Mouse (Mus musculus): ENCODE measurements around the gene Krtap5-3. TPM values are rescaled to one million over a fixed set of nuclear protein-coding genes. Genes with fewer than 3 reads are reported as not detected.
"Not testable (repeated sequence)": the region's sequence is repeated elsewhere in the genome, so short reads cannot be mapped to it uniquely, and the experiment has no call there.

Krtap5-3 gene
- polyA plus RNA-seq (2016; fragmentation: Nextera tagmentation; extraction: Ambion mirVana) = not detected in 2 replicates

GRCm38 (mm10) chr7:142201064-142201463 is at the start of gene Krtap5-3:
Gene Krtap5-3, plus strand, starts transcription at chr7:142201364.
- H3K9me3 ChIP-seq (replicated peaks) = no peaks in the 10 kb centered on the region
- DNase-seq (ENCODE audit: low spot score) = no peak
- WGBS = 75% methylated on average over 1 of the region's 1 CpGs
- H3K27me3 ChIP-seq (ENCODE audit: low read depth, poor library complexity, severe bottlenecking) = no peaks in the 10 kb centered on the region
- H3K4me1 ChIP-seq = no peaks in the 10 kb centered on the region
- no peaks in the 10 kb centered on the region for H3K36me3 ChIP-seq
- H3K4me3 ChIP-seq = no peak within 1 kb of the TSS
- no peak within 1 kb of the TSS for H3K27ac ChIP-seq (replicated peaks)

- no peaks in the 10 kb centered on the region for H3K36me3 ChIP-seq
- H3K4me3 ChIP-seq = no peak overlapping the region
- H3K27me3 ChIP-seq (ENCODE audit: low read depth, poor library complexity, severe bottlenecking) = no peaks in the 10 kb centered on the region
- WGBS = 89% methylated on average over 4 of the region's 4 CpGs
- no peak for DNase-seq (ENCODE audit: low spot score)
- H3K27ac ChIP-seq (replicated peaks) = no peak overlapping the region
- no peaks in the 10 kb centered on the region for H3K4me1 ChIP-seq
- no peaks in the 10 kb centered on the region for H3K9me3 ChIP-seq (replicated peaks)
These were observed 49.0 kb upstream of the Krtap5-3 start for GRCm38 (mm10) chr7:142152191-142152590.

GRCm38 (mm10) chr7:142155308-142155707 is 45.9 kb upstream of the Krtap5-3 start:
- H3K27me3 ChIP-seq (ENCODE audit: low read depth, poor library complexity, severe bottlenecking) = no peaks in the 10 kb centered on the region
- WGBS = 70% methylated on average over 1 of the region's 1 CpGs
- H3K4me1 ChIP-seq = no peaks in the 10 kb centered on the region
- DNase-seq (ENCODE audit: low spot score) = no peak
- H3K9me3 ChIP-seq (replicated peaks) = no peaks in the 10 kb centered on the region
- H3K27ac ChIP-seq (replicated peaks) = no peak overlapping the region
- H3K4me3 ChIP-seq = no peak overlapping the region
- H3K36me3 ChIP-seq = no peaks in the 10 kb centered on the region

- H3K4me3 ChIP-seq; H3K36me3 ChIP-seq; H3K27ac ChIP-seq (replicated peaks); H3K27me3 ChIP-seq (ENCODE audit: low read depth, poor library complexity, severe bottlenecking); H3K4me1 ChIP-seq; H3K9me3 ChIP-seq (replicated peaks); DNase-seq (ENCODE audit: low spot score): not testable (repeated sequence)
- 69% methylated on average over 2 of the region's 2 CpGs for WGBS
These were observed 44.2 kb upstream of the Krtap5-3 start, which contains the start of gene Gm29735 for GRCm38 (mm10) chr7:142157013-142157412. Gene Gm29735, minus strand, starts transcription at chr7:142157113.

GRCm38 (mm10) chr7:142159366-142159765 is 41.8 kb upstream of the Krtap5-3 start:
- peak; percentile 3 for DNase-seq (ENCODE audit: low spot score)
- 91% methylated on average over 3 of the region's 3 CpGs for WGBS
- no peak overlapping the region for H3K4me3 ChIP-seq
- H3K4me1 ChIP-seq = no peaks in the 10 kb centered on the region
- H3K27me3 ChIP-seq (ENCODE audit: low read depth, poor library complexity, severe bottlenecking) = no peaks in the 10 kb centered on the region
- no peaks in the 10 kb centered on the region for H3K36me3 ChIP-seq
- no peak overlapping the region for H3K27ac ChIP-seq (replicated peaks)
- H3K9me3 ChIP-seq (replicated peaks) = no peaks in the 10 kb centered on the region

GRCm38 (mm10) chr7:142165639-142166038 is 35.5 kb upstream of the Krtap5-3 start, which contains the start of gene Gm4553:
Gene Gm4553, minus strand, starts transcription at chr7:142165739.
- not testable (repeated sequence) for H3K36me3 ChIP-seq; H3K27me3 ChIP-seq (ENCODE audit: low read depth, poor library complexity, severe bottlenecking); H3K9me3 ChIP-seq (replicated peaks); H3K27ac ChIP-seq (replicated peaks); H3K4me3 ChIP-seq; H3K4me1 ChIP-seq; DNase-seq (ENCODE audit: low spot score)

GRCm38 (mm10) chr7:142169836-142170235 is 31.3 kb upstream of the Krtap5-3 start:
- H3K27me3 ChIP-seq (ENCODE audit: low read depth, poor library complexity, severe bottlenecking) = no peaks in the 10 kb centered on the region
- H3K4me1 ChIP-seq = no peaks in the 10 kb centered on the region
- 44% methylated on average over 3 of the region's 3 CpGs for WGBS
- H3K9me3 ChIP-seq (replicated peaks) = no peaks in the 10 kb centered on the region
- no peak overlapping the region for H3K27ac ChIP-seq (replicated peaks)
- peak; percentile 10 for DNase-seq (ENCODE audit: low spot score)
- H3K36me3 ChIP-seq = no peaks in the 10 kb centered on the region
- H3K4me3 ChIP-seq = no peak overlapping the region

- peak; percentile 1 for DNase-seq (ENCODE audit: low spot score)
- not testable (repeated sequence) for H3K27ac ChIP-seq (replicated peaks); H3K27me3 ChIP-seq (ENCODE audit: low read depth, poor library complexity, severe bottlenecking); H3K36me3 ChIP-seq; H3K9me3 ChIP-seq (replicated peaks); H3K4me1 ChIP-seq; H3K4me3 ChIP-seq
These were observed 25.3 kb upstream of the Krtap5-3 start, which contains the start of gene Krtap5-2 for GRCm38 (mm10) chr7:142175905-142176304. Gene Krtap5-2, minus strand, starts transcription at chr7:142176005.

- 84% methylated on average over 1 of the region's 1 CpGs for WGBS
- no peaks in the 10 kb centered on the region for H3K36me3 ChIP-seq
- H3K27me3 ChIP-seq (ENCODE audit: low read depth, poor library complexity, severe bottlenecking) = no peaks in the 10 kb centered on the region
- no peak overlapping the region for H3K4me3 ChIP-seq
- H3K9me3 ChIP-seq (replicated peaks) = no peaks in the 10 kb centered on the region
- DNase-seq (ENCODE audit: low spot score) = peak; percentile 7
- H3K27ac ChIP-seq (replicated peaks) = no peak overlapping the region
- H3K4me1 ChIP-seq = no peaks in the 10 kb centered on the region
These were observed 22.5 kb upstream of the Krtap5-3 start for GRCm38 (mm10) chr7:142178685-142179084.

GRCm38 (mm10) chr7:142181021-142181420 is 20.1 kb upstream of the Krtap5-3 start:
- WGBS = 57% methylated on average over 1 of the region's 1 CpGs
- H3K27me3 ChIP-seq (ENCODE audit: low read depth, poor library complexity, severe bottlenecking) = no peaks in the 10 kb centered on the region
- no peak overlapping the region for H3K4me3 ChIP-seq
- no peaks in the 10 kb centered on the region for H3K36me3 ChIP-seq
- no peaks in the 10 kb centered on the region for H3K4me1 ChIP-seq
- no peaks in the 10 kb centered on the region for H3K9me3 ChIP-seq (replicated peaks)
- no peak for DNase-seq (ENCODE audit: low spot score)
- H3K27ac ChIP-seq (replicated peaks) = no peak overlapping the region

- DNase-seq (ENCODE audit: low spot score) = no peak
- H3K9me3 ChIP-seq (replicated peaks) = no peaks in the 10 kb centered on the region
- H3K27ac ChIP-seq (replicated peaks) = no peak overlapping the region
- H3K27me3 ChIP-seq (ENCODE audit: low read depth, poor library complexity, severe bottlenecking) = no peaks in the 10 kb centered on the region
- H3K36me3 ChIP-seq = no peaks in the 10 kb centered on the region
- 85% methylated on average over 2 of the region's 2 CpGs for WGBS
- H3K4me3 ChIP-seq = no peak overlapping the region
- no peaks in the 10 kb centered on the region for H3K4me1 ChIP-seq
These were observed 13.0 kb upstream of the Krtap5-3 start for GRCm38 (mm10) chr7:142188156-142188555.

- no peaks in the 10 kb centered on the region for H3K4me1 ChIP-seq
- H3K27ac ChIP-seq (replicated peaks) = no peak within 1 kb of the TSS
- H3K27me3 ChIP-seq (ENCODE audit: low read depth, poor library complexity, severe bottlenecking) = no peaks in the 10 kb centered on the region
- no peak for DNase-seq (ENCODE audit: low spot score)
- H3K4me3 ChIP-seq = no peak within 1 kb of the TSS
- WGBS = 67% methylated on average over 2 of the region's 2 CpGs
- no peaks in the 10 kb centered on the region for H3K9me3 ChIP-seq (replicated peaks)
- H3K36me3 ChIP-seq = no peaks in the 10 kb centered on the region
These were observed 10.9 kb upstream of the Krtap5-3 start, which contains the start of gene Gm10153 for GRCm38 (mm10) chr7:142190289-142190688. Gene Gm10153, minus strand, starts transcription at chr7:142190389.

- no peaks in the 10 kb centered on the region for H3K27me3 ChIP-seq (ENCODE audit: low read depth, poor library complexity, severe bottlenecking)
- H3K4me3 ChIP-seq = no peak overlapping the region
- no peak for DNase-seq (ENCODE audit: low spot score)
- H3K27ac ChIP-seq (replicated peaks) = no peak overlapping the region
- no peaks in the 10 kb centered on the region for H3K36me3 ChIP-seq
- H3K9me3 ChIP-seq (replicated peaks) = no peaks in the 10 kb centered on the region
- WGBS = 88% methylated on average over 2 of the region's 2 CpGs
- H3K4me1 ChIP-seq = no peaks in the 10 kb centered on the region
These were observed 2.4 kb upstream of the Krtap5-3 start for GRCm38 (mm10) chr7:142198748-142199147.

GRCm38 (mm10) chr7:142205488-142205887 is 4.3 kb downstream of the Krtap5-3 start:
- Histone ChIP-seq H3K36me3 (no peaks in the 10 kb centered on the region), H3K4me1 (no peaks in the 10 kb centered on the region), H3K27me3 (ENCODE audit: low read depth, poor library complexity, severe bottlenecking) (no peaks in the 10 kb centered on the region), H3K27ac (replicated peaks) (no peak overlapping the region), H3K4me3 (no peak overlapping the region), H3K9me3 (replicated peaks) (no peaks in the 10 kb centered on the region)
- no peak for DNase-seq (ENCODE audit: low spot score)
